Mouse (Mus musculus) cerebellum, postnatal 10 days (tissue): ENCODE data around the gene Rpl10-ps3.

Experiments used
- DNase-seq, 2 experiments: peaks; one replicate each; pipeline ENCODE4 v3.0.0; 2021; ENCODE audit warnings: mixed read lengths in 2 of 2

Rpl10-ps3 gene

DNA sequence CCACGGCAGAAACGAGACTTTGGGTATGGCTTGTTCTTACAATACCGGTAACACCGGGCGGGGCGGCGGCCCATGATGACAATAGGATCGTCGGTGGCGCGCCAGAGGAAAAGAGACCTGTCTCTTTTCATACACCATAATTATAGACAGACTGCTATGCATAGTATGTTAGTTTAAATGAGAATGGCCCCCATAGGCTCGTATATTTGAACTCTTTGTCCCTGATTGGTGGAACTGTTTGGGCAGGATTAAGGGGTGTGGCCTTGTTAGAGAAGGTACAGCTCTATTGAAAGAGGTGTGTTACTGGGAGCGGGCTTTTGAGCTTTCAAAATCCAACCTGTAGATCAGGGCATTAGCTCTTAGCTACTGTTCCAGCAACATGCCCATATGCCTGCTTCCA is at the start of gene Rpl10-ps3:
Gene Rpl10-ps3, minus strand, starts transcription at position 101 of the 400 bp plus-strand sequence.
- DNase-seq: no peak

GRCm38 (mm10) chr9:50375598-50375997 is 30.8 kb upstream of the Rpl10-ps3 start:
- no peak for DNase-seq

GRCm38 (mm10) chr9:50374666-50375065 is 29.9 kb upstream of the Rpl10-ps3 start:
- no peak for DNase-seq

GRCm38 (mm10) chr9:50368551-50369297 is 24.0 kb upstream of the Rpl10-ps3 start:
- no peak for DNase-seq

- DNase-seq: no peak
Observed at GRCm38 (mm10) chr9:50365059-50365780, 20.5 kb upstream of the Rpl10-ps3 start.

GRCm38 (mm10) chr9:50363962-50364361 is 19.2 kb upstream of the Rpl10-ps3 start:
- DNase-seq: no peak

DNA sequence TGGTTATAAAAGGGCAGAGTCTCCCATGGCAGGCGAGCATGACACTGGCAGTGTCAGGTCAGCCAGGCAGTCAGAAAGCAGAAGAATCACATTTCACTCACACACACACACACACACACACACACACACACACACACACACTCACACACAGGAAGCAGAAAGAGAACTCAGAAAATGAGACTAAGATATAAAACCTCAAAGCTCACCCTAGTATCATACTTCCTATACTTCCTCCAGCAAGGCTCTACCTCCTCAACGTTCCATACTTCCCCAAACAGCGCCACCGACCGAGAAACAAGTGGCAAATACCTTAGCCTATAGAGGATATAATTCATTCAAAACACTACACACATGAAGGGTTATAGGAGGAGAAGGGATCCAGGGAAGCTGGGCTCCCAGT is 18.5 kb upstream of the Rpl10-ps3 start:
- DNase-seq: no peak

DNA sequence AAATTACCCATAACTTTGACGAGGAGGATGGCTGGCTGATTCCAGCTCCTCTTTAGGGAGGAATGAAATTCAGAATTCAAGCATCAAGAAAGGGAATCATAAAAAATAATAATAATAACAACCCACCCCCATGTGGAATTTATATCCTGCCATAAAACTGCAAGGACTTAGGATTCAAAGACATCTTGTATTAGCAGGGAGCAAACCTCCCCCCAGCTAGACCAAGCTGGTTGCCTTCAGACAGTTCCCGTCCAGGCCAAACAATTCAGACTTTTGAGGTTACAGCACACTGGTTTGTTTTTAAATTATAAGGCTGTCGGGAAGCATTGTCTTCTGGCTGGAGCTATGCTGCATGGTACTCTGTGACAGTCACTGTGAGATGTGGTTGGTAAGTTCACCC is 17.8 kb upstream of the Rpl10-ps3 start:
- no peak for DNase-seq

DNA sequence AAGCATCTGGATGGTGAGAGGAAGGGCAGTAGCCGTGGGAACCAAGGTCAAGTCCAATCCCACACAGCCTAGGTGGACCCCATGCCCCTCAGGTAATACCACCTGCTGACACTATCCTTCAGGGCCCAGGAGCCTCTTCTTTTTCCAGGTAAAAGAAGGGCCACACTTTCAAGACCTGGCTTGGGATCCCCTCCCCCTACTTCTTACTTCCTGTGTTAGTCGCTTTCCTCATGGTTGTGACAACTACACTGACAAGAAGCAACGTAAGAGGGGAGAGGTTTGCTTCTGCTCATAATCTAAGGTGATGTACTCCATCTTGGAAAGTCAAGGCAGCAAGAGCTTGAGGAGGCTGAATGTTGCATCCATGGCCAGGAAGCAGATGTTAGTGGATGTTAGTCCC is 15.6 kb upstream of the Rpl10-ps3 start:
- DNase-seq: no peak

DNA sequence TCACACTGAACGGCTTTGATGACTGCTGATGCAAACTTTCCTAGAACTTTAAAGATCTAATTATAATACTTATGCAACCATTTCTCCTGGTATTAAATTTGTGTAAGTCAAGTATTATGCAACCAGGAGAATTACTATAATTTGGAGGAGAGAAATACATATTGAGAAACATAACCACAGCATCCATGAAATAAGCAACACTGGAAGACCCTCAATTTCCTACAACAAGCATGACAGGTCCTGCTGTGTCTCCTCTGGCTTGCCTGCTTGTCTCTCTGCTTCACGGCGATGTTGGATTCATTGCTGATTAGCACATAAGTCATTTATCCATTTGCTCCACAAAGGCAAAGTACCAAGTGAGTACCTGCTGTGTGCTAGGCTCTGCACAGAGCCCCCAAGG is 12.6 kb upstream of the Rpl10-ps3 start:
- no peak for DNase-seq

GRCm38 (mm10) chr9:50351746-50352145 is 7.0 kb upstream of the Rpl10-ps3 start:
- DNase-seq: no peak

- DNase-seq: no peak
Observed at GRCm38 (mm10) chr9:50350571-50350970, 5.8 kb upstream of the Rpl10-ps3 start.

DNA sequence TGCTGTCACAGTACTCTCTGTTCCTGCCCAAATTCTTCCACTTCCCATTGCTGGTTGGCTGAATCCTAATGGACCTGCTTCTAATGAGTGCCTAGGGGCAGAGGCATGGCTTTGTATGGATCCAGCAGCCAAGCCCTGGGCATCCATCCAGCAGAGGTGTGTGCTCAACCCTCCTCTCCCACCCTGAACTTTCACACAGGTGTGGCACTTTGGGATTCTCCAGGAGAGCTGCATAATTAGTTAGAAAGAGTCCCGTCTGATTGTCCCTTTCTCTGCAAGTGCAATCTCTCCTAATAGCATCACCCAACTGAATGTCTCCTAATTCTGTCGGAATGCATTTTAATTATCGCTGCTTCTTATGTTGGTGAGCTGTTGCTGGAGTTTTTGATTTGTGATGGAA is 4.4 kb upstream of the Rpl10-ps3 start:
- DNase-seq: peak; percentile 39 to 44

DNA sequence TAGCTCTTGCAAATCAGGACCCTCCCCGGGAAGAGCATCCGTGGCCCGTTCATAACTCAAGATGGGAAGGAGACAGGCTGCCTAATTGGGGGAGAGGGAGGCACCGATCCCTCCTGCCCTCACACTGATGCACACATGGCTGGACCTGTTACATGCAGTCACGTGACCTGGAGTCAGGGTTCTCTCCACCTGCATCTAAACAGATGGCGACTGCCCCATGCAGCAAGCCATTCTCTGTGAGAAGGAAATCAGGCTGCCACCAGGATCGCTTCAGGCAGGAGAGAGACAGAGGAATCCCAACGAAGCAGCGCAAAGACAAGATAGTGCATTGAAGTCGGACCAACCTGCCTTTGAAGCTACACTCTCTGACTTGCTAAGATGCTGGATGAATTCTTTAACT is 3.5 kb upstream of the Rpl10-ps3 start:
- DNase-seq: peak; percentile 85 to 88

DNA sequence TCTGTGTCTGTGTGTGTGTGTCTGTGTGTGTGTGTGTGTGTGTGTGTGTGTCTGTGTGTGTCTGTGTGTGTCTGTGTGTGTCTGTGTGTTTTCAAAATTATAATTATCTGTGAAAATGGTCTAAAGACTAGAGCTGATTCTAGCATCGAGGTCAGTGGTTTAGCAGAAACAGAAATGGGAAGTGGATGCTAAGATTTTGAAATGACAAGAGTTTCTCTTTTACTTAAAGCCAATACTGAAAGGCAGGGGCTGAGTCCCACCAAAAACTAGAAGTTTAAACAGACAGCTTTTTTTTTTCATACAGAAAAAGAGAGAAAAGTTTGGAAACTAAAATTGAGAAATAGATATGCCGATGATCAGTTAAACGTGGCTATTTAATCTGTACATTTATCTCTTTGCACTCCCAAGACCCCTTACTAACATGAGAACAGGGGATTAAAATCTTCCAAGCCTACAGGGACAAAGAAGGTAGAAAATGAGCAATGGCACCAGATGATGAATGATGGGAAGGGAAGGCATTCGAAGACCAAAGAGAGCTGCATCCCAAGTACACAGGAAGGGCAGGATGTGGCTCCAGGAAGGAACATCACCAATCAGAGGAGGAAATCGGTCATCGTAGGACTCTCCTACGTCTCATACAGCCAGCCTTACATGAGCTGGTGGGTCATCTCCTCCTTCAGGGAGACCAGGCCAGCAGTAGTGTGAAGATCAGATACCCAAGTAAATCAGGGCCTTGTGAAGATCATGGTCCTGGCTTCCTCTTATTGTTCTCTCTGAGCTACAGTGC is 9.0 kb downstream of the Rpl10-ps3 start:
- no peak for DNase-seq

DNA sequence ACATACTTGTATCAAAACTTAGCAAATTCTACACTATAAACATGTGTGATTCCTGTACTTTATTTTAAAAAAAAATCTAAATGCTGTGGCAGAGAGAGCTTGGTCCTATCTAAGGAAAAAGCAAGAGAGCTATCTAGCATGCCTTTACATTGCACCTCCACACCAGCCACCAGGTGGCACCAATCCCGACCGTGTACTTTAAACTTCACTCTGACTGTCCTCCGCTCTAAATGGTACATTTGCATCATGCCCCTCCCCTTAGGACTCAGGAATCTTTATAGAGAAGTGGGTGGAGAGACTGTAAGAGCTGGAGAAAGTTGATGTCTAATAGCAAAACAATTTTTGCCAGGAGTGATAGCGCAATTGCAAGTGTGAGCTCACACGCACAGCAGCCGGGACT is 11.4 kb downstream of the Rpl10-ps3 start:
- peak; percentile 74 to 75 for DNase-seq

DNA sequence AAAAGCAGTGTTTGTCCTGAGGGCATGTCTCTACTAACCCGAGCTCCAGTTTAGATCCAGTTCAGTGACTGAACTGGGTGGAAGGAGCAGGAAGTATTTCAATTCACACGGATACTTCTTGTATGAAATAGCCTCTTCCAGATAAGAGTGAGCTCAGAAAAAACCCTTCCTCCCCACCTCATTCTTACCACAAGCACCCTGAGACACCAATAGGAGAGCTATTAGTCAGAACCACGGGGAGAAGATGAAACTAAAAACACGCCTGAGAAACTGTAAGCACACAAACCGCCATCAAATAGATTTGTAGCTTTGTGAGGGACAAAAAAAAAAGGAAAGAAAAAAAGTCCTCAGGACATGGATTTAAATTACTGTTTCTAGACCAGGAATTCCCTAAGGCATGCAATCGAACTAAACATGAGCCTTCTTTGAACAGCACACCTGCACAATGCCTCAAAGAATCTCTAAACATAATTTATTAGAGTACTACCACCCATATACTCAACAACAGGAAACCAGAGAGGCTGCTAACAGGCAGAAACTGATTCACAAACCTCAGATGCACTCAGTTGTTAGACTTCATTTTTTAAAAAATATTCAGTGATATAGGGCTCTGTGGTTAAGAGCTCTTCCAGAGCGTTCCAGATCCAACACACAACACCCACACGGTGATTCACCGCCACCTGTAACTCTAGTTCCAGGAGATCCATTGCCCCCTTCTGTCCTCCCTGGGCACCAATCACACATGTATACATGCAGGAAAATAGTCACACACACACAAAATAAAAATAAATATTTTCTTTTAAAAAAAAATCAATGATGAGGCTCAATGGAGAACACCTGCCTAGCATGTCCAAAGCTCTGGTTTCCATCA is 20.2 kb downstream of the Rpl10-ps3 start:
- no peak for DNase-seq

DNA sequence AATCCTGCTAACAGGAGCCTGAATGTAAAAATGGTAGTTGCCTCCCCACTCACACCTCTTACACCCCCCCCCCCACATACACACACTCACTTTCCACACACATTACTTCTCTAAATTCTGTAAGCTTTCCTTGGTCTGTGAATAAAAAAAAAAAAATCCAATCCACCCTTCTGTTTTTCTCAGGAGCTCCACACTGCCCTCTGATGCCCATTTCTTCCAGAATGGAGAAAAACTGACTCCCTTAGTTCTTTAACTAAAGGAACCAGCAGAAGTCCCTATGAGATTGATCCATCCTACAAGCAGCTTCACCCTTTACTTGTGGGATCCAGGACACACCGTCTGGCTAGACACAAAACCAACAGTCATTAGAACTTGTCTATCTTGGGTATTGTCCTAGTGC is 24.0 kb downstream of the Rpl10-ps3 start:
- peak in 1 of 2 experiments; percentile 12 for DNase-seq

DNA sequence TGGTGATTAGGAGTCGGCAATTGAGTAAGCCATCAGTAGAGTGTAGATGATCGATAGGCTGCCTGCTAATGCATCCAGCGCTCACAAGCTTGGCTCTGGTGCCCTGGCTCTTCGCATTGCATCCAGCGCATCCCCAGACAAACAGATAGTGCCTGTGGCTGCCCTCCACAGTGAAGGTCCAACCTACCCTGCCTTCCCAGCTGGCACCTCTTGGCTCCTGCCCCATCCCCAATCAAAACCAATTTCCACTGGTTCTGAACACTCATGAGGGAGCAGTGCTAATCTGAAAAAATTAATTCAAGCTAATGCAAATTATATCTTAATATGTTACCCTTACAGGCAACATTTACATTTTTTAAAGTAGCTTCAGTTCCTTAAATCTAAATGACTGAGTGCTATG is 25.3 kb downstream of the Rpl10-ps3 start:
- DNase-seq: peak; percentile 52 to 67

DNA sequence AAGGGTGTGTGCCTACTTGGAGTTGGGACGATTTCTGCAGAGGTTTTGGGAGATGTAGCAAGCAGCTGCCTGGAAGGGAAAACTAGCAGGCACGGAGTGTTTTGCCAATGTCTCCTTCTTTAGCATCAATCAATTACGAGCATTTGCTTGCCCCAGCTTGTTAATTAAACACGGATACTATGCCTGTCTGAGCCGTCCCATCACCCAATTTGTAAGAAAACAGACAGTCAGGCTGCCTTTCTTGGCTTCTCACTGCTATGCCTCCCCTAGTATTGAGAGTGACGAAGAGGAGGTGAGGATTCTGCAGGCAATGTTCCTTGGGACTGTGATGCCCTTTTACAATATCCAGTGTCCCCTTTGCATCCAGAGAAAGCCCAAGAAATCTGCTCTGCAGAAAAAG is 27.5 kb downstream of the Rpl10-ps3 start:
- no peak for DNase-seq

DNA sequence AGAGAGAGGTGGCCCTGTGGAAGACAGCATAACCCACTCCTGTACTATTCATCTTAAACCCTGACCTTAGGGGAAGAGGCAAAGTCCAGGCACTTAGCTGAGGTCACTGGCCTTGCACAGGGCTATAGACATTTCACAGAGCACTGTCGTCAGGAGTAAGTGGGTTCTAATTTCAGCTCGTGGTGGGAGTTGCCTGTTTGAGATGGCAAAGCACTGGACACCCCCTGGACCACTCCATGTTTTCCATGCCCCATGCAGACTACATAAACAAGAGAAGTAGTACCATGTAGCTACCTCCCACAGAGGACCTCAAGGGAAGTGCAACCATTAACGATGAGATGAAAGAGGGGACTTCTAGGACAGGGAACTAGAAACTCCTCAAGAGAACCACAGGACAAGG is 29.1 kb downstream of the Rpl10-ps3 start:
- no peak for DNase-seq

GRCm38 (mm10) chr9:50311036-50311545 is 33.7 kb downstream of the Rpl10-ps3 start:
- no peak for DNase-seq
